Mouse (Mus musculus) E14TG2a.4 (cell line): Measurements from ENCODE around the gene Tekt3.
A peak's percentile ranks its signal among the peaks of the same experiment; 100 is the strongest.

Source experiments
- H3K27me3 ChIP-seq: 2 replicates; pipeline ENCODE4 v1.6.1; 2014; ENCODE audit warnings: low read length, control low read depth; ENCODE audit not compliant: insufficient read depth
- H3K36me3 ChIP-seq: 2 replicates; pipeline ENCODE4 v1.6.1; 2014; ENCODE audit warnings: low read length, control low read depth; ENCODE audit not compliant: insufficient read depth
- H3K4me1 ChIP-seq: replicated peaks from 2 replicates; pipeline ENCODE4 v1.6.1; 2014; ENCODE audit warnings: low read depth, low read length, control low read depth
- H3K4me3 ChIP-seq: replicated peaks from 2 replicates; pipeline ENCODE4 v1.5.1; 2014; ENCODE audit warnings: mild to moderate bottlenecking, low read length
- H3K9me3 ChIP-seq: 2 replicates; pipeline ENCODE4 v1.6.1; 2014; ENCODE audit warnings: low read length, control low read depth
- CTCF ChIP-seq: conservative IDR thresholded peaks from 2 replicates; pipeline ENCODE4 v1.5.1; 2014; ENCODE audit warnings: low read length
- NANOG ChIP-seq: IDR thresholded peaks from 2 replicates; pipeline ENCODE4 v1.6.1; 2014; ENCODE audit warnings: borderline replicate concordance, low read length, mixed read lengths
- POU5F1 ChIP-seq: IDR thresholded peaks from 2 replicates; pipeline ENCODE4 v1.6.1; 2014; ENCODE audit warnings: low read length, borderline replicate concordance

Tekt3 gene

GRCm38 (mm10) chr11:63122249-63122648 lies 60.8 kb downstream of the Tekt3 start:
- Histone ChIP-seq H3K27me3 (peaks cover 15% of the 10 kb centered on the region), H3K4me1 (peaks cover 26% of the 10 kb centered on the region), H3K4me3 (no peak overlapping the region), H3K9me3 (no peaks in the 10 kb centered on the region), H3K36me3 (no peaks in the 10 kb centered on the region)
- TF ChIP-seq CTCF = no peak
- no peak for TF ChIP-seq NANOG
- no peak for TF ChIP-seq POU5F1

- Histone ChIP-seq H3K36me3 (no peaks in the 10 kb centered on the region), H3K4me3 (no peak overlapping the region), H3K4me1 (peaks cover 26% of the 10 kb centered on the region), H3K27me3 (peaks cover 19% of the 10 kb centered on the region), H3K9me3 (no peaks in the 10 kb centered on the region)
- TF ChIP-seq NANOG (no peak), CTCF (no peak)
Measured at GRCm38 (mm10) chr11:63122776-63123350, 61.4 kb downstream of the Tekt3 start.

GRCm38 (mm10) chr11:63124316-63124715 lies 62.9 kb downstream of the Tekt3 start:
- Histone ChIP-seq H3K36me3 (no peaks in the 10 kb centered on the region), H3K4me3 (no peak overlapping the region), H3K27me3 (peaks cover 31% of the 10 kb centered on the region), H3K9me3 (no peaks in the 10 kb centered on the region), H3K4me1 (peaks cover 29% of the 10 kb centered on the region)
- TF ChIP-seq POU5F1 = no peak
- TF ChIP-seq CTCF = 0 out of 2 replicates have a peak, but pooled peaks have one; percentile 4

DNA sequence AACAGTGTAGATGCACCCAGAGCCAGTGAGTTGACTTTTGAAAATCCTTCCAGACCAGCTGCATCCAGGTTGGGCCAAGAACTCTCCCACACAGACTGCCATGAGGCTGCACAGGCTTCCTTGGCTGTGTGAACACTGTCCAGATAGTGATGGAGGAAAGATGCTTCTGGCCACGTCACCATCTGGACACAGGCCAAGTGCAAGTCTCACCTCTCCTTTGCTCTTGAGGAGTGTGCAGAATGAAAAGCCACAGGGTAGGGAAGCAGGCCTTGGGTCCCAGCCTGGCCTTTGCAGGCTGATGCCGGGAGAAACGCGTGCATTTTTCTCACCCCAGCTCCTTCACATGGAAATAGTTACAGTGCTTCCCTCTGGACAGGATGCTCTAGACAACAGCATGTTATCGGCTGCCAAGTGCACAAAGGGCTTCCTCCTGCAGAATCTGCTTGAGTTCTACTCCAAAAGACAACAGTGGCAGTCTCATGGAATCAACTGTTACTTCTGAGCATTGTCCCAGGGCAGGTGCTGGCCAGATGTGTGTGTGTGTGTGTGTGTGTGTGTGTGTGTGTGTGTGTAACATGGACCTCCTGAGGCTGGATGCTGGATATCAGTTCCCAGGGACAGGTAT lies 64.5 kb downstream of the Tekt3 start:
- Histone ChIP-seq H3K4me1 (peaks cover 44% of the 10 kb centered on the region), H3K9me3 (no peaks in the 10 kb centered on the region), H3K4me3 (no peak overlapping the region), H3K36me3 (no peaks in the 10 kb centered on the region), H3K27me3 (peaks cover 46% of the 10 kb centered on the region)
- TF ChIP-seq NANOG (no peak), POU5F1 (no peak), CTCF (no peak)

DNA sequence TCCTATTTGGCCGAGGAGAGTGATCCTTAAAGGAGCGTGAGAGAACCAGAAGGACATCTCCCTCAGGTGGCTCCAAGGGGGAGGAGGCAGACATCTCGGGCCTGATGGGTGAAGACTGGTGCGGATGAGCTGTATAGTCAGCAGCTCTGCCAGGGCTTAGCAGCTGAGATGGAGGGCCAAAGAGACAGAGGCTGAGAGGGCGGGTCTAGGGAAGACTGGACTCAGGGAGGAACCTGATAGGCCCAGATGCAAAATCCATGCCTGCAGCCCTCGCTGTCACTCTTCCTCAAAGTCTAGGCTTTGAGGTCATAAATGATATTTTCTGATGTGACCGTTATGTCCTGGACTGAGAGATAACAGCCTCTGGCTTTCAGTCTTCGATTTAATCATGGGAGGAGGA lies 65.5 kb downstream of the Tekt3 start:
- no peaks in the 10 kb centered on the region for H3K9me3 ChIP-seq
- H3K36me3 ChIP-seq = no peaks in the 10 kb centered on the region
- H3K4me1 ChIP-seq = peaks cover 49% of the 10 kb centered on the region
- H3K27me3 ChIP-seq = peaks cover 55% of the 10 kb centered on the region
- TF ChIP-seq POU5F1 (no peak), NANOG (no peak), CTCF (no peak)
- no peak overlapping the region for H3K4me3 ChIP-seq

- H3K27me3 ChIP-seq = peaks cover 60% of the 10 kb centered on the region
- H3K4me1 ChIP-seq = peaks cover 48% of the 10 kb centered on the region
- TF ChIP-seq CTCF (no peak), POU5F1 (no peak), NANOG (no peak)
- H3K36me3 ChIP-seq = no peaks in the 10 kb centered on the region
- H3K9me3 ChIP-seq = no peaks in the 10 kb centered on the region
- no peak overlapping the region for H3K4me3 ChIP-seq
Measured at GRCm38 (mm10) chr11:63127513-63127912, 66.1 kb downstream of the Tekt3 start.

DNA sequence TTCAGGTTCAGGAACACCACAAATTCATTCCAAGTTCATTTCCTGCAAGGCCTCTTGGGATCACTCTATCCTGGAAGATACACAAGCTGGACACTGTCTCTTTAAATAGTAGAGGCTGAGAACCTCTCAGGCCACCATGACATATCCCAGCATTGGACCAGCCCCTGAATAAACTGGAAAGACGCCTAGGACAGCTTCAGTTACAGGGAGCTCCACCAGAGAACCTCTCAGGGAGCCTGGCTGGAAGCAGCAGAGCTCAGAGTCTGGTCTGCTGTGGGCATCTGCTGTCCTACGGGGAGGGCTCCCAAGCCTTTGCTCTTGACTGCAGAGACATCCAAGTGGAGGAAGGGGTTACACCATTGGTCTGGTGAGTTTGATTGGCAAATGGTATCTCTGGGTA lies 67.3 kb downstream of the Tekt3 start, which contains the start of gene Pmp22:
Pmp22 (plus strand) TSS at position 199 of the 400 bp plus-strand sequence.
- Histone ChIP-seq H3K27me3 (peaks cover 73% of the 10 kb centered on the region), H3K36me3 (no peaks in the 10 kb centered on the region), H3K4me1 (peaks cover 45% of the 10 kb centered on the region), H3K4me3 (no peak within 1 kb of the TSS), H3K9me3 (no peaks in the 10 kb centered on the region)
- no peak for TF ChIP-seq NANOG
- no peak for TF ChIP-seq CTCF
- no peak for TF ChIP-seq POU5F1

GRCm38 (mm10) chr11:63129375-63129774 lies 67.9 kb downstream of the Tekt3 start:
- no peak overlapping the region for H3K4me3 ChIP-seq
- H3K4me1 ChIP-seq = peaks cover 40% of the 10 kb centered on the region
- H3K27me3 ChIP-seq = peaks cover 79% of the 10 kb centered on the region
- H3K9me3 ChIP-seq = no peaks in the 10 kb centered on the region
- H3K36me3 ChIP-seq = no peaks in the 10 kb centered on the region
- no peak for TF ChIP-seq POU5F1
- TF ChIP-seq NANOG = no peak
- TF ChIP-seq CTCF = no peak

- no peaks in the 10 kb centered on the region for H3K36me3 ChIP-seq
- TF ChIP-seq CTCF (no peak), POU5F1 (no peak), NANOG (no peak)
- no peaks in the 10 kb centered on the region for H3K9me3 ChIP-seq
Measured at GRCm38 (mm10) chr11:63129840-63130239, 68.4 kb downstream of the Tekt3 start.

More at GRCm38 (mm10) chr11:63129840-63130239, 68.4 kb downstream of the Tekt3 start:
- peaks cover 37% of the 10 kb centered on the region for H3K4me1 ChIP-seq
- H3K4me3 ChIP-seq = no peak overlapping the region
- peaks cover 83% of the 10 kb centered on the region for H3K27me3 ChIP-seq
